Mouse (Mus musculus) hindbrain, embryonic 11.5 days (tissue): ENCODE data around the gene Dcaf12. TPM values are rescaled to one million over a fixed set of nuclear protein-coding genes. Genes with fewer than 3 reads are reported as not detected.

ENCODE experiments used
- ATAC-seq: fragments of 200-750 bp; cut with Nextera tagmentation; 2 replicates; pipeline ENCODE4 v1.8.0; 2017; ENCODE audit warnings: mild to moderate bottlenecking, moderate TSS enrichment, moderate library complexity; ENCODE audit not compliant: low FRiP score
- DNase-seq: peaks from one replicate; pipeline ENCODE4 v3.0.0-alpha.2; 2015; ENCODE audit warnings: low spot score
- H3K27ac ChIP-seq: fragments of 300-500 bp; sonication (generic); 2 replicates; pipeline ENCODE4 v1.5.1; 2014; ENCODE audit warnings: mild to moderate bottlenecking, low read depth, low read length
- H3K27me3 ChIP-seq: fragments of 300-500 bp; sonication (generic); 2 replicates; pipeline ENCODE4 v1.6.1; 2014; ENCODE audit warnings: mild to moderate bottlenecking, low read length, moderate library complexity, mixed read lengths; ENCODE audit not compliant: control insufficient read depth, insufficient read depth
- H3K36me3 ChIP-seq: fragments of 300-500 bp; sonication (generic); 2 replicates; pipeline ENCODE4 v1.6.1; 2014; ENCODE audit warnings: mild to moderate bottlenecking, low read length, moderate library complexity, mixed read lengths; ENCODE audit not compliant: control insufficient read depth, insufficient read depth
- H3K4me1 ChIP-seq: fragments of 300-500 bp; sonication (generic); replicated peaks from 2 replicates; pipeline ENCODE4 v1.6.1; 2014; ENCODE audit warnings: low read length, mixed read lengths; ENCODE audit not compliant: control insufficient read depth, insufficient read depth
- H3K4me2 ChIP-seq: fragments of 300-500 bp; sonication (generic); replicated peaks from 2 replicates; pipeline ENCODE4 v1.6.1; 2014; ENCODE audit warnings: mild to moderate bottlenecking, low read depth, low read length
- H3K4me3 ChIP-seq: fragments of 300-500 bp; sonication (generic); 2 replicates; pipeline ENCODE4 v1.5.1; 2014; ENCODE audit warnings: low read depth, low read length
- H3K9ac ChIP-seq: fragments of 300-500 bp; sonication (generic); 2 replicates; pipeline ENCODE4 v1.6.1; 2014; ENCODE audit warnings: low read depth, low read length
- H3K9me3 ChIP-seq: fragments of 300-500 bp; sonication (generic); 2 replicates; pipeline ENCODE4 v1.6.1; 2016; ENCODE audit warnings: low read length; ENCODE audit not compliant: control insufficient read depth
- WGBS: fragments of 180-500 bp; shearing (Covaris S2); extraction: QIAGEN DNeasy Blood & Tissue Kit; methylation state at CpG from one replicate; pipeline ENCODE4 v1.1.7; 2014; 5-methylcytosine and 5-hydroxymethylcytosine counted together
- polyA plus RNA-seq: library from polyadenylated mRNA; unstranded; fragments of >200 nt; fragmentation: Nextera tagmentation; extraction: Ambion mirVana; gene quantifications from 2 replicates; pipeline ENCODE4 v1.2.1, GENCODE M21; 2014

Gene Dcaf12
- polyA plus RNA-seq, 1 experiment from 2014 or later = 40.3 TPM

DNA sequence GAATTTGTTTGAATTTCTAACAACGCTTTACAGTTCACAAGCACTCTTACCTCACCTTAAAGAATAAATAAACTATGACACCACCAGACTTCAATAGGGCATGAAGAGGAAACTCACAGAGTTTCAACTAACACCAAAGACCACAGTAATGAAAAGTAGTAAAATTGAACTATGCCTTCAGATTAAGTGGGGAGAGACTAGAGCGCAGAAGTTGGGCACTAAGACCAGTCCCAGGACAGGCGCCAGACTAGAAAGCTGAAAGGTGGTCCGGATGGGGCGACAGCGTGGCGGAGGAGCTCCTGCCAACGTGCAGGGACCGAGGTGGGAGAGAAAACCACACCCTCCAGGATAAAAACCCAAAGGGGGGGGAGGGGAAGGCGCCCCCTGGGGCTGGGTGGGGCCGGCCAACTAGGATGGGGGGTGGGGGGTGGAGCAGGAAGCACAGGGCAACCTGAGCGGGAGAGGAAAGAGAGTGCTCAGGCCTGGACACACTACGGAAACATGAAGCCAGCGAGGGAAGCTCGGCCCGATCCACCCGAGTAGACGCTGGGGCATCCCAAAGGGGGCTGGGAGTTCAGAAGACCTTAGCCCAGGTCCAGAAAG lies 40.2 kb downstream of the Dcaf12 start:
- peak overlapping the region; percentile 87 for H3K4me2 ChIP-seq
- H3K9ac ChIP-seq = peak overlapping the region; percentile 98
- no peaks in the 10 kb centered on the region for H3K36me3 ChIP-seq
- 2% methylated on average over 18 of the region's 18 CpGs for WGBS
- H3K27me3 ChIP-seq = no peaks in the 10 kb centered on the region
- peaks cover 9% of the 10 kb centered on the region for H3K4me1 ChIP-seq
- peak overlapping the region; percentile 92 for H3K4me3 ChIP-seq
- DNase-seq (no peak), ATAC-seq (peak; percentile 78)
- no peaks in the 10 kb centered on the region for H3K9me3 ChIP-seq
- peak overlapping the region; percentile 82 for H3K27ac ChIP-seq

GRCm38 (mm10) chr4:41268133-41268532 lies 46.6 kb downstream of the Dcaf12 start:
- H3K9me3 ChIP-seq = no peaks in the 10 kb centered on the region
- no peaks in the 10 kb centered on the region for H3K27me3 ChIP-seq
- no peak for DNase-seq
- no peak overlapping the region for H3K4me3 ChIP-seq
- no peak overlapping the region for H3K9ac ChIP-seq
- no peak for ATAC-seq
- no peak overlapping the region for H3K27ac ChIP-seq
- no peaks in the 10 kb centered on the region for H3K36me3 ChIP-seq
- H3K4me1 ChIP-seq = peaks cover 1% of the 10 kb centered on the region; the same call in 1 of the 2 replicates
- H3K4me2 ChIP-seq = no peak overlapping the region

DNA sequence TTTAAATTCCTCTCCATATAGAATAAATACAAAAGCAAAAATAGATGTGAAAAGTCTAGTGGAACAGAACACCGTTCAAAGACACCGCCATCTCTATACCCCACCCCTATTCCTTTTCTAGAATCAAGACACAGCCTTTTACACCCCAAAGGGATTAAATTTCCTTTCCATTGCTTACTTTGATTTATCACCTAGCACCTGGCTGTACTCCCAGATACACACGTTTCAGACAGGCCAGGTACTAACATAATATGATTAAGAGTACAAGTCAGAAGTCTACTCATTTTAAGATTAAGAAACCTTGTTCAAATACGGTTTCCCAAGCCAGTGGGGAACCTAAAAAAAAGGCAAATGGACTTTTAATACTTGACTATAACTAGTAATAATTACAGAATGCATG lies 48.3 kb downstream of the Dcaf12 start:
- H3K4me2 ChIP-seq = no peak overlapping the region
- no peaks in the 10 kb centered on the region for H3K36me3 ChIP-seq
- no peaks in the 10 kb centered on the region for H3K4me1 ChIP-seq
- WGBS = 87% methylated on average over 4 of the region's 4 CpGs
- DNase-seq (no peak), ATAC-seq (no peak)
- no peak overlapping the region for H3K27ac ChIP-seq
- H3K9ac ChIP-seq = no peak overlapping the region
- no peaks in the 10 kb centered on the region for H3K27me3 ChIP-seq
- no peak overlapping the region for H3K4me3 ChIP-seq
- H3K9me3 ChIP-seq = no peaks in the 10 kb centered on the region

- Histone ChIP-seq H3K36me3 (no peaks in the 10 kb centered on the region), H3K4me3 (no peak overlapping the region), H3K27me3 (no peaks in the 10 kb centered on the region), H3K4me1 (no peaks in the 10 kb centered on the region), H3K27ac (no peak overlapping the region), H3K9me3 (no peaks in the 10 kb centered on the region), H3K9ac (no peak overlapping the region), H3K4me2 (no peak overlapping the region)
- ATAC-seq (no peak), DNase-seq (no peak)
Observed at GRCm38 (mm10) chr4:41260691-41261090, 54.0 kb downstream of the Dcaf12 start.

DNA sequence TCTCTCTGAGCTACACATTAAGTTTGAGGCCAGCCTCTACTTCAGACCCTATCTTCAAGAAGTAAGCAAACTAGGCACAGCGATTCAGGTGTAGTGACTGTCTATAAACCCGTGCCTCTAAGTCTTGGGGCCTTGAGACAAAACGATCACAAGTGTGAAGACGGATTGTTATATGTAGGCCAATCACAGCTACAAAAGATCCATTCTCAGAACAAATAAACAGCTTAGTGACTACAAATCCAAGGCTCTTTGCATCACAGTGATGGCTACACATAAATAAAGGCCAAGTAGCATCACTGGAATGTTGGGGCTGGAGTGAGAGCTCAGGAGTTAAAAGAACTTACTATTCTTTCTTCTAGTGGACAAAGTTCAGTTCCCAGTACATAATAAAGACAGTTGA lies 55.7 kb downstream of the Dcaf12 start:
- whole genome bisulfite sequencing = 93% methylated on average over 4 of the region's 4 CpGs
- DNase-seq (no peak), ATAC-seq (no peak)
- no peaks in the 10 kb centered on the region for H3K4me1 ChIP-seq
- no peak overlapping the region for H3K4me3 ChIP-seq
- no peak overlapping the region for H3K4me2 ChIP-seq
- no peak overlapping the region for H3K27ac ChIP-seq
- H3K36me3 ChIP-seq = no peaks in the 10 kb centered on the region
- H3K9me3 ChIP-seq = no peaks in the 10 kb centered on the region
- H3K9ac ChIP-seq = no peak overlapping the region
- H3K27me3 ChIP-seq = no peaks in the 10 kb centered on the region

DNA sequence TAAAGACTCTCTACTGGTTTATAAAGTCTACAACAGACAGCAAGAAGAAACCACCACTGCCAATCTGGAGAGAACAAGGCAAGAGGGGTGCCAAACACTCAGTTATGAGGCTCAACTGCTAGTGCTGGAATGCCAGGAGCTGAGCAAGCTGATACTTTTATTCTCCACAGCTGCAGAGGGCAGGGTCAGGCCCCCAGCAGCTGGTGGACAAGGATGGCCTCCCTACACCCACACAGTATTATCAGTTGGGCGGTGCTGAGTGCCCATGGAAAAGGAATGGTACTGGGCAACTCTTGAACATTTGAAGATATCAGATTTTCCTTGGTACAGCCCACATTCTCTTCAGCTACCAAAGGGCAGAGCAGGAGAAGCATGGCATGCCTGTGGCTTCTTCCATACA lies 56.9 kb downstream of the Dcaf12 start:
- WGBS = 90% methylated on average over 1 of the region's 1 CpGs
- Histone ChIP-seq H3K36me3 (no peaks in the 10 kb centered on the region), H3K9ac (no peak overlapping the region), H3K4me1 (no peaks in the 10 kb centered on the region), H3K27ac (no peak overlapping the region), H3K27me3 (no peaks in the 10 kb centered on the region), H3K9me3 (no peaks in the 10 kb centered on the region), H3K4me3 (no peak overlapping the region), H3K4me2 (no peak overlapping the region)
- ATAC-seq = no peak
- DNase-seq = no peak

- WGBS = 93% methylated on average over 12 of the region's 12 CpGs
- Histone ChIP-seq H3K4me2 (no peak overlapping the region), H3K9ac (no peak overlapping the region), H3K27ac (no peak overlapping the region), H3K4me3 (no peak overlapping the region), H3K9me3 (no peaks in the 10 kb centered on the region), H3K4me1 (no peaks in the 10 kb centered on the region), H3K36me3 (no peaks in the 10 kb centered on the region), H3K27me3 (no peaks in the 10 kb centered on the region)
- ATAC-seq (no peak), DNase-seq (no peak)
Observed at GRCm38 (mm10) chr4:41255564-41256210, 59.0 kb downstream of the Dcaf12 start.

DNA sequence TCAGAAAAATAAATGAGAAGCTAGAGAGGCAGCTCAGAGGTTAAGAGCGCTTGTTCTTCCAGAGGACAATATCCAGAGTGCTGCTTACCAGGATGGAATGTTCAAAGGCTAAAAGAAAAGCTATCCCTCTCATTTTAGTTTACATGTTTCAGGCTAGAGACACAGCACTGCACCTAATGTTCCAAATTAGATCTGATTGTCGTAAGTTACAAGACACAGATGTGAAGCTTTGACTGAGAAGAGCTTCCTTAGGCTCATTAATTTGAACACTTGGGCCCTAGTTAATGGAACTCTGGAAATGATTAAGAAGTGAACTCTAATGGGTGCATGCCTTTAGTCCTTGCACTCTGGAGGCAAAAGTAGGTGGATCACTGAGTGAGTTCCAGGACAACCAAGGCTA lies 60.9 kb downstream of the Dcaf12 start:
- no peak overlapping the region for H3K4me2 ChIP-seq
- no peaks in the 10 kb centered on the region for H3K9me3 ChIP-seq
- WGBS = 97% methylated on average over 2 of the region's 2 CpGs
- H3K4me3 ChIP-seq = no peak overlapping the region
- no peaks in the 10 kb centered on the region for H3K4me1 ChIP-seq
- H3K36me3 ChIP-seq = no peaks in the 10 kb centered on the region
- no peak for DNase-seq
- no peak overlapping the region for H3K9ac ChIP-seq
- no peak overlapping the region for H3K27ac ChIP-seq
- no peak for ATAC-seq
- H3K27me3 ChIP-seq = no peaks in the 10 kb centered on the region

DNA sequence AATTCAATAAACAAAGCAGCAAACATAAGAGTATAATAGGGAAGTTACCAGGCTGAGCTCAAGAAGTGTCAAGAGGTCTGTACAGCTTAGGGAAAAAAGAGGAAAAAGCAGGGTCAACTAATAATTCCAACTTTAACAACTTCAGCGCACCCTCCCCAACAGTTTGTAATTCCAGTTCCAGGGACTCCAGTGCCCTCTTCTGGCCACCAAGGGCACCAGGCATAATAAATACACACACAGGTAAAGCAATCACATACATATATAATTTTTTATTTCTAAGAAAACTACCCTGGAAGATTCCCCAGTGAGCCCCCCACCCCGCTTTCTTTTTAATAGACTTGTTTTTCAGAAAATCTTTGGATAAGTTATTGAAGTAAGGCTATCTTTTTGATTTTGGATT lies 69.3 kb downstream of the Dcaf12 start:
- Histone ChIP-seq H3K4me3 (no peak overlapping the region), H3K9ac (no peak overlapping the region), H3K4me2 (no peak overlapping the region), H3K27me3 (no peaks in the 10 kb centered on the region), H3K4me1 (no peaks in the 10 kb centered on the region), H3K36me3 (no peaks in the 10 kb centered on the region), H3K27ac (no peak overlapping the region), H3K9me3 (no peaks in the 10 kb centered on the region)
- 97% methylated on average over 2 of the region's 2 CpGs for WGBS
- ATAC-seq (no peak), DNase-seq (no peak)
